Mouse (Mus musculus): ENCODE results near the gene Sars2. TPM values are rescaled to one million over a fixed set of nuclear protein-coding genes. Genes with fewer than 3 reads are reported as not detected.

Sars2 gene
- polyA plus RNA-seq, 1 experiment: 15.8 TPM

GRCm38 (mm10) chr7:28756079-28756478, 14.3 kb downstream of the Sars2 start, which contains the start of gene Ccer2:
TSS of gene Ccer2 (plus strand) at chr7:28756174.
- DNase-seq: no peak
- WGBS: 5% methylated on average over 17 of the region's 17 CpGs
- TF ChIP-seq CTCF (IDR thresholded peaks at IDR 0.05; ENCODE audit: insufficient read depth, low read length) (no peak), POLR2A (IDR thresholded peaks at IDR 0.05; ENCODE audit: borderline replicate concordance, extremely low read depth, low read depth, low read length) (no peak)
- Histone ChIP-seq H3K4me1 (ENCODE audit: control insufficient read depth, insufficient read depth, low read length) (no peaks in the 10 kb centered on the region), H3K4me3 (replicated peaks; ENCODE audit: extremely low read depth, low read depth, low read length) (no peak within 1 kb of the TSS)

DNA sequence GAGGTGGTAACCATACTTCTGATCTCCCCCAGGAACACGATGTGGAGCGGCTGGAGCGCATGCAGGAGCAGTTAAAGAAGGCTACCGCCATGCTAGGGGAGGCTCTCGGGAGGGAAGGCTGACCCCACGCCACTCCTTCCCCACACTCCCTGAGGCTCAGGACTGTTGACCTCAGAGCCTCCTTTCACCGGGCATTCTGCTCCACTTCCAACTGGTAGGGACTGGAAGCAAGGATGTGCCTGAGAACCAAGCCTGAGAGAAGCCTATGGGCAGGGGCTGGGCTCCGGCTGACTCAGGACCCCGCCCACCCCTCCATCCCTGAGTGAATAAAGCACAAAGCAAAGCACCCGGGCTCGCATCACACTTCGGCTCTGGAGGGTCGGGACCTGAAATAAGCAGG, 16.8 kb downstream of the Sars2 start:
- DNase-seq: no peak
- WGBS: 79% methylated on average over 13 of the region's 13 CpGs
- no peak for TF ChIP-seq POLR2A (IDR thresholded peaks at IDR 0.05; ENCODE audit: borderline replicate concordance, extremely low read depth, low read depth, low read length)
- TF ChIP-seq CTCF (IDR thresholded peaks at IDR 0.05; ENCODE audit: insufficient read depth, low read length): no peak
- H3K4me1 ChIP-seq (ENCODE audit: control insufficient read depth, insufficient read depth, low read length): no peaks in the 10 kb centered on the region
- no peak overlapping the region for H3K4me3 ChIP-seq (replicated peaks; ENCODE audit: extremely low read depth, low read depth, low read length)

- Histone ChIP-seq H3K4me1 (ENCODE audit: control insufficient read depth, insufficient read depth, low read length) (peaks cover 9% of the 10 kb centered on the region), H3K4me3 (replicated peaks; ENCODE audit: extremely low read depth, low read depth, low read length) (no peak overlapping the region)
- TF ChIP-seq CTCF (IDR thresholded peaks at IDR 0.05; ENCODE audit: insufficient read depth, low read length): no peak
- no peak for TF ChIP-seq POLR2A (IDR thresholded peaks at IDR 0.05; ENCODE audit: borderline replicate concordance, extremely low read depth, low read depth, low read length)
- no peak for DNase-seq
- WGBS: 86% methylated on average over 9 of the region's 9 CpGs
Measured at GRCm38 (mm10) chr7:28761907-28762306, 20.1 kb downstream of the Sars2 start.

GRCm38 (mm10) chr7:28765211-28765610, 23.4 kb downstream of the Sars2 start:
- Histone ChIP-seq H3K4me3 (replicated peaks; ENCODE audit: extremely low read depth, low read depth, low read length) (peak overlapping the region; percentile 12), H3K4me1 (ENCODE audit: control insufficient read depth, insufficient read depth, low read length) (peaks cover 17% of the 10 kb centered on the region)
- DNase-seq: no peak
- 77% methylated on average over 6 of the region's 6 CpGs for WGBS
- no peak for TF ChIP-seq POLR2A (IDR thresholded peaks at IDR 0.05; ENCODE audit: borderline replicate concordance, extremely low read depth, low read depth, low read length)
- no peak for TF ChIP-seq CTCF (IDR thresholded peaks at IDR 0.05; ENCODE audit: insufficient read depth, low read length)

GRCm38 (mm10) chr7:28766173-28766879, 24.5 kb downstream of the Sars2 start, which contains the start of gene Sirt2:
TSS of gene Sirt2 (plus strand) at chr7:28766735.
- TF ChIP-seq CTCF (IDR thresholded peaks at IDR 0.05; ENCODE audit: insufficient read depth, low read length): no peak
- peak; percentile 68; the same call in 1 of the 2 replicates for TF ChIP-seq POLR2A (IDR thresholded peaks at IDR 0.05; ENCODE audit: borderline replicate concordance, extremely low read depth, low read depth, low read length)

GRCm38 (mm10) chr7:28766910-28767309, 25.1 kb downstream of the Sars2 start:
- WGBS: 2% methylated on average over 14 of the region's 14 CpGs

More at GRCm38 (mm10) chr7:28766173-28766879, 24.5 kb downstream of the Sars2 start, which contains the start of gene Sirt2:
- 0% methylated on average over 45 of the region's 45 CpGs for WGBS
- peak; percentile 92 for DNase-seq
- peaks cover 17% of the 10 kb centered on the region for H3K4me1 ChIP-seq (ENCODE audit: control insufficient read depth, insufficient read depth, low read length)
- peak within 1 kb of the TSS; percentile 96 for H3K4me3 ChIP-seq (replicated peaks; ENCODE audit: extremely low read depth, low read depth, low read length)

DNA sequence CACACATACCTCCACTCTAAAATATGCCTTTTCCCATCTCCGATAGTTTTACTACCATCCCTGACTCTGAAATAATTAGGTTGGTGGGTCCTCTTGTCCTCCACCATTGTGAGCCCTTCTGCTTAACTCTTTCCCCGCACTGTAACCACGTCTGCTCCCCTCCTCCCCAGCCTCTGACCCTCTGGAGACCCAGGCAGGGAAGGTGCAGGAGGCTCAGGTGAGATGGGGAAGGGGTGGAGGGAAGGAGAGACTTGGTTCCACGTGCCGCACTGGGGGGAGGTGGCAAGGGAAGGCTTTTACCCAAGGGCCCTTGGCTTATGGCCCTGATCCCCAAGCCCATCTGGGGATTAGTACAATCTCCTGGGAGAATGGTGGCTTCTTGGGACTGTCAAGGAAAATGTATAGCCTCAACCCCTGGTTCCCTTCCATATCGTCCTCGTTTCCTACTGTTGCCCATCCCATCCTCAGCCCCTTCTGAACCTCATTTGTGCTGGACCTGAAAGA, 25.7 kb downstream of the Sars2 start, which contains the start of gene Nfkbib:
TSS of gene Nfkbib (minus strand) at position 51 of the 504 bp plus-strand sequence.
- DNase-seq: no peak
- WGBS: 63% methylated on average over 7 of the region's 7 CpGs

More at GRCm38 (mm10) chr7:28766910-28767309, 25.1 kb downstream of the Sars2 start:
- peak overlapping the region; percentile 67 for H3K4me3 ChIP-seq (replicated peaks; ENCODE audit: extremely low read depth, low read depth, low read length)
- H3K4me1 ChIP-seq (ENCODE audit: control insufficient read depth, insufficient read depth, low read length): peaks cover 17% of the 10 kb centered on the region
- no peak for DNase-seq
- TF ChIP-seq CTCF (IDR thresholded peaks at IDR 0.05; ENCODE audit: insufficient read depth, low read length) (no peak), POLR2A (IDR thresholded peaks at IDR 0.05; ENCODE audit: borderline replicate concordance, extremely low read depth, low read depth, low read length) (no peak)

GRCm38 (mm10) chr7:28769414-28769958, 27.7 kb downstream of the Sars2 start:
- H3K4me1 ChIP-seq (ENCODE audit: control insufficient read depth, insufficient read depth, low read length): peaks cover 17% of the 10 kb centered on the region
- TF ChIP-seq CTCF (IDR thresholded peaks at IDR 0.05; ENCODE audit: insufficient read depth, low read length) (no peak), POLR2A (IDR thresholded peaks at IDR 0.05; ENCODE audit: borderline replicate concordance, extremely low read depth, low read depth, low read length) (no peak)
- 94% methylated on average over 9 of the region's 9 CpGs for WGBS
- H3K4me3 ChIP-seq (replicated peaks; ENCODE audit: extremely low read depth, low read depth, low read length): no peak overlapping the region
- no peak for DNase-seq

More for the DNA sequence above, 25.7 kb downstream of the Sars2 start, which contains the start of gene Nfkbib:
- peaks cover 17% of the 10 kb centered on the region for H3K4me1 ChIP-seq (ENCODE audit: control insufficient read depth, insufficient read depth, low read length)
- H3K4me3 ChIP-seq (replicated peaks; ENCODE audit: extremely low read depth, low read depth, low read length): peak within 1 kb of the TSS; percentile 96
- TF ChIP-seq CTCF (IDR thresholded peaks at IDR 0.05; ENCODE audit: insufficient read depth, low read length) (no peak), POLR2A (IDR thresholded peaks at IDR 0.05; ENCODE audit: borderline replicate concordance, extremely low read depth, low read depth, low read length) (no peak)

DNA sequence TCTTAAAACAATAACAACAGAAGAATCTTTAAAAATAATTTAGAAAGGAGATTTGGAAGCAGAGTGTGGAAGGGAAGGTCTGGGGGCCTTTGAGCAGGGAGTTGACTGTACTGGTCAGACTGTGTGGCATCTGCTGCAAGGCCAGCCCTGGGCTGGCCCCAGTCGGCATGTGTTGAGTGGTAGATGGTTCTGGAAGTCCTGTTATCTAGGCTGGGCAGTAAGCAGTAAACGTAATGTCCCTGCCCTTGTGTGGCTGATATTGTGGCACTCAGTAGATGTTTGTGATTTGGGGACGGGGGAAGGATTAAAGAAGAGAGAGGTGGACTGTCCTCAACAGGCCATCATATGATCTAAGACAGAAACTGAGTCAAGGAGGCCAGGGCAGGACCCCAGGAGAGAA, 28.5 kb downstream of the Sars2 start:
- no peak for DNase-seq
- TF ChIP-seq POLR2A (IDR thresholded peaks at IDR 0.05; ENCODE audit: borderline replicate concordance, extremely low read depth, low read depth, low read length) (no peak), CTCF (IDR thresholded peaks at IDR 0.05; ENCODE audit: insufficient read depth, low read length) (no peak)
- no peak overlapping the region for H3K4me3 ChIP-seq (replicated peaks; ENCODE audit: extremely low read depth, low read depth, low read length)
- peaks cover 13% of the 10 kb centered on the region for H3K4me1 ChIP-seq (ENCODE audit: control insufficient read depth, insufficient read depth, low read length)
- WGBS: 86% methylated on average over 3 of the region's 3 CpGs
